Mouse (Mus musculus) brain, embryonic 14.5 days (tissue): Measurements from ENCODE around the gene Dock1.

Experiments used
- CTCF ChIP-seq: fragments of 200-500 bp; IDR thresholded peaks from 2 replicates; pipeline ENCODE4 v1.5.1; 2012; ENCODE audit warnings: inconsistent platforms, mild to moderate bottlenecking, moderate library complexity, borderline replicate concordance; ENCODE audit not compliant: insufficient read depth, insufficient read length; ENCODE audit errors: extremely low read depth
- POLR2A ChIP-seq: fragments of 200-500 bp; IDR thresholded peaks from 2 replicates; pipeline ENCODE4 v1.6.1; 2012; ENCODE audit warnings: mild to moderate bottlenecking, inconsistent platforms, borderline replicate concordance; ENCODE audit not compliant: poor library complexity, insufficient read depth, insufficient read length, severe bottlenecking; ENCODE audit errors: extremely low read depth

DNA sequence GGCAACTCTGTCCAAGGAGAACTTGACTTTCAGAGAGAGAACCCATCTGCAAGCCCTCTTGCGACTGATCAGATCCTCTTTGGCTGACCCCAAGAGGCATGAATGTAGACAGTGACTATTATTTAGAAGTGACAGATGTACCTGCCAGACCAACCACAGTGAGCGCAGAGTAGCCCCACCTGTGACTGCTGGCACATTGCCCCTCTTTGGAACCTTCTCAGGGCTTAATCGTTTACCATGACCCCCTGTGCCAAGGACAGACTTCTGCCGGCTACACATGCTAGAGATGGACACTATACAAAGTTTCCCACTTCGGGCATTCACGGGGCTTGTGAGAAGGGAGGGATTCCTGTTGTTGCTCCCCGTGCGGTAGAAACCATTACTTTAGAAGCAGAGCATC is 413.0 kb downstream of the Dock1 start:
- TF ChIP-seq CTCF (no peak), POLR2A (no peak)
